Mouse (Mus musculus) Muller cell, postnatal 12 days (primary cell): ENCODE measurements around the gene Ppp2r2d.
A peak's percentile ranks its signal among the peaks of the same experiment; 100 is the strongest.

Experiments
- DNase-seq: peaks from one replicate; pipeline ENCODE4 v3.0.0-alpha.2; 2015; ENCODE audit errors: inconsistent ontology term

The Ppp2r2d gene

DNA sequence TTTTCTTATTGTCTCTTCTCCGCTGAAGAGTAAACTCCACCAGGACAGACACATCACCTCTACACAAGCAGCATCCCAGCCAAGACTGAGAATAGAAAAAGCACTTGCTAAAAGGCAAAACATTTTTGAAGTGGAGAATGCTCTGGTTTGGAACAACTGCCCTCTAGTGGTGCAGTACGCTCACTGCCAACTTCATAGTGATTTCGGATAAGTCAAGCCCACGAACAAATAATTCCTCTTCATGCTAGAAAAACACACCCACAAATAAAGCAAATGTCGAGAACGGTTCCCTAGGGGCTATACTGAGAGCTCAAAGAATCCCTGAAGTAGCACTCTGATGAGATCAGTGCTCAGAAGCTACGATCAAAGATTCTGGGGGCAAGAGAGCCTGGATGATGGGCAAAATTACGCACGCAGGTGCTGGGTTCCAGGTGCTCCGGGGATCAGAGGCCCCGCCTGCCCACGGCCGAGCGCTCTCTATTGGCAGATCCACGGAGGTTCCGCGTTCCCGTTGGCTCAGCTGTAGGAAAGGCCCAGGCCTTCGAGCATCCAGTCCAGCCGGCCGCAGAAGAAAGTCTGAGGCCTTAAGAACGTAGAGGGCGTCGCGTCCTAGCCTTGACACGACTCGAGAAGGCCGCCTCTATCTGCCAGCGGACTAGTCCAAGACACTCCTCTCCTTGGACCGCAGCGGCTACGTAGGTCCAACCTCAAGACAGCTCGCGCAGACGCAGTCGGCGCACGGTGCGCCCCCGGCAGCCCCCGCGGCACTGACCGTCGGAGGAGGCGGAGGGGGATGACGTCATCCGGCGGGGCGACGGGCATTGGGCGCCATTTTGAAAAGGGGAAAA, at the start of gene Ppp2r2d, which contains the start of gene Mapk1ip1:
Gene Ppp2r2d, plus strand, starts transcription at position 536 of the 848 bp plus-strand sequence.
Gene Mapk1ip1, minus strand, starts transcription at position 730 of the 848 bp plus-strand sequence.
- peak; percentile 98 for DNase-seq

DNA sequence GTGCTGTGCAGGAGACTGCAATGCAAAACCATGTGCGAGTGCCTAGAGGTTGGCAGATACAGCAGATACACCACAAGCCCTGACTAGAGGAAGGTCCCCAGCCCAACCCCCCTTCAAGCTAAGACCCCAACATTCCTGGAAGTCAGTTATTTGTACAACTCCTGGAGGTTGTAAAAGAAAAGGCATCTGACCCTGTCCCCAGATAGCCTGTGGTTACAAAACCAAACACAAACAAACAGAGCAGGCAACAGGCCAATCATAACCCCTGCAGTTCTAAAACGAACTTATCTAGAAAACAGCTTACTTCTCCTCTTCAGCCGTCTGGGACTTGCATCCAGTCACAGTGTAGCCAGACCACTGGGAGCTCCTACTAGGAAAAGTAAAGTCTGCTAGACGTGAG, 42.5 kb upstream of the Ppp2r2d start:
- no peak for DNase-seq

DNA sequence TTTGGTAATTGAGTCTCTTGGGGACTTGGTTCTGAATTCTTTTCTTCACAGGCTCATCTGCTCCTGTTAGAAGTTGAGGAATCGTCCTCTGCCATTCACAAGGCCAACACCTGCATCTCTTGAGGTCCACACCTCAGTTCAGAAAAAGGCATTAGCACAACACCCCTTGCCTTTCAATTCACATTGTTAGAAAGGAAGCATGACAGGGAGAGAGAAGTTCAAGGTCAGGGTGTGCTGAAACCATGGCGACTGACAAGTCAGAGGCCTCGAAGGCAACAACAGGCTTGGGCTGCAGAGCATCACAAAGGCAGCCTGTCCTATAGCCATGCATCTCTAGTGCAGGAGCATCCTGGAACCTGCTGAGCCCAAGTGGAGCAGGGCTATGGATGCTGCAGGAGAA, 38.7 kb upstream of the Ppp2r2d start:
- no peak for DNase-seq

DNA sequence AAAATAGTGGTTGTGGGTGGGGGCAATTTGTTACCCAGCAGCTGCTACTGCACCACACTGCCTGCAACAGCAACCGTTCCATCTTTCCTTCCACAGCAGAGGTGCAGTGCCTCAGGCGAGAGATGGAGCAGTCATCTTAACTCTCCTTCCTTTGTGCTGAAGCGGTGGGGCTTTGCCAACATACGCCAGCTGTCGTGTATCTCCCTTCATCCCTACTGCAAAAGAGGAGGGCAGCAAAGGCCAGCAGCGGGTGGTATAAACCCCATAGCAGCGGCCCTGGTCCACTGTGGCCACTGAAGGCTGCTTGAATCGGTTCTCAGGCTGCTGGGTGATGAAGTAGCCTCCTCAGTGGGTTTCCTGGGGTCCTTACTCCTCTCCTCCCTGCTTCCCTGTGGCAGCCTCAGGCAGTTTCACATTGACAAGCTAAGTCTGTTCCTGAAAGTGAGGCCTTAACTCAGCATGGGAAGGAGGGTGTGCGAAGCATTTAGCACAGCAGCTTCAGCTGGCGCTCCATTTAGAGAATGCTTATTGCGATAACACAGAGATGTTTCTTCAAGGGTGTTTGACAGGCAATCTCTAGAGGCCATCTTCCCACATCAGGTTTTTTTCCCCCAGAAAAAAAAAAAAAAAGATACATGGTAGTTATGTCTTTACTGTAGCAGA, 32.5 kb upstream of the Ppp2r2d start:
- no peak for DNase-seq

DNA sequence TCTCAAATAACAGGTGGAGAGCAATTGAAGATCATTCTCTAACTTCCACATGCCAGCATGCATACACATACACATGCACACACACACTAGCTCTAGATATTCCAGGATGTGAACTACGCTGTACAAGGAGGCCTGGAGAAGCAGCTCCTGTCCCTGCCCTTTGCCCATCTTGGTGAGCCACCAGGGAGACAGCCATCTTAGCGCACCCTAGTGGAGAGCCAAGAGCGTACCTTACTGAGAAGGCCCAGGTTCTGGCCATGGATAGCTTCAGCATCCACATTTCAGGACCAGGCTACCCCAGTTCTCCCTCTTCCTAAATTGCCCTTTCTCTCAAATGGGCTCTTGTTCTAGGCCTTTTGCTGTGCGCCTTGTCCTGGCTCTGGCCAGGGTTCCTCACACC, 27.6 kb upstream of the Ppp2r2d start:
- DNase-seq: no peak

DNA sequence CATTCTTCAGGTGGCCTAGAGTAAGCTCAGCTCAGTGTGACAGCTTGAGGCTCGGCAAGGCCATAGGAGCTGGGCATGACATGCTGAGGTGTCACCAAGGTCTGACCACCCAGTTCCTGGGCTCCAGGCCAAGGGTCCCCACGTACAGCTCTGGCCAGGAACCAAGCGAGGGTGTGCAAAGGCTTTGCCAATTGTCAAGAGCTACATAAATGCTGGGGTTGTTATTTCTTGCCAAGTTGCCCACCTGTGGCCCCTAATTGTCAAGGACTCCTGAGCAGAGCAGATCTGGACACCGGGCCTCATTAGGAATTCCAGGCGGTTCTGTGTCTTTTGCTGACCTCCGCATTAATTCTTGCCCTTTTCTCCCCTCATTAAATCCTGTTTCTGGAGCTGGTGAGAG, 21.5 kb upstream of the Ppp2r2d start:
- DNase-seq: no peak

DNA sequence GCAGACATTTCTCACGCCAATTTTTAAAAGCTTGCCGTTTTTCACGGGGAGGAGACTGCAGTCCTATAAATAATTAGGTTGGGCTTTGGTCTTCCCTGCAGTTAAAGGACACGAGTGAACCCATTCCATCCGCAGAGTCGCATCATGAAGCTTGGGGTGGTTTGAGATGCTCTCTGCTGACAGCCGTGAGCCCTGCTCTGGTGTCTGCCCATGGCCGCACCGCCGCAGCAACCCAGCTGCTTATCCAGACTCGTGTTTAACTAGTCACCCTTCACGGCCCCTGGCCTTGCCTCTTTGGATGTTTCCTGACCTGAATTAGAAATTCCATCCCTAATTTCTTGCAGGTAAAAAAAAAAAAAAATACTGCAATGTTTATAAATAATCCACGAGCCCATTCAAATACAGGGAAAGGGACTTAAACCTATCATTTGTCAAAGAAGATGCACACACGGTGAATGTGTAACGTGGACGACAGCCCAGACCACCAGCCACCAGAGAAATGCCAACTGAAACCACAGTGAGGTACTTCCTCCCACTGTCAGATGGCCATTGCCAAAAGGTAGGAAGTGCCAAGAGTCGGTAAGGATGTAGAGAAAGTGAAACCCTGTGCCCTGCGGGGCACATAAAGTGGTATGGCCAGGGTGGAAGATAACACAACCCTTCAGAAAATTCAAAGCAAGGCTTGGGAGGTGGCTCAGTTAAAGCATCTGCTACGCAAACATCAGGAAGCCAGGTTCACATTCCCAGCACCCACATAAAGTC, 20.7 kb upstream of the Ppp2r2d start:
- DNase-seq: no peak

DNA sequence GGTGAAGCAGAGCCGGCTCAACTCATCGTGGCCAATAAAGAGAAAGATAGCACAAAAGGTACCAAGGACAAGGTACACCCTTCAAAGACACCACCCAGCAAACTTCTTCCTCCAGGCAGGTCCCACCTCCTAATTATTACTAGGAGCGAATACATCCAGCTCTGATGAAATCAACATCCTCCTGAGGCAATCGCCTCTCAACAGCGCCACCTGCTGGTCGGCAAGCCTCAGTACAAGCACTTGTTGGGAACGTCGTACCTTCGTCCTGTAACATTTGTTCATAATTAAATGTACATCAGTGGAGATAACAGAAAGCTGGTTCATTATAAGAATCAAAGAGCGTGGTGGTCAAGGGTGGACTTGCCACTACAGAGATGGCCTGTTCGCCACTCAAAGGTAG, 18.1 kb upstream of the Ppp2r2d start:
- DNase-seq: peak; percentile 11

DNA sequence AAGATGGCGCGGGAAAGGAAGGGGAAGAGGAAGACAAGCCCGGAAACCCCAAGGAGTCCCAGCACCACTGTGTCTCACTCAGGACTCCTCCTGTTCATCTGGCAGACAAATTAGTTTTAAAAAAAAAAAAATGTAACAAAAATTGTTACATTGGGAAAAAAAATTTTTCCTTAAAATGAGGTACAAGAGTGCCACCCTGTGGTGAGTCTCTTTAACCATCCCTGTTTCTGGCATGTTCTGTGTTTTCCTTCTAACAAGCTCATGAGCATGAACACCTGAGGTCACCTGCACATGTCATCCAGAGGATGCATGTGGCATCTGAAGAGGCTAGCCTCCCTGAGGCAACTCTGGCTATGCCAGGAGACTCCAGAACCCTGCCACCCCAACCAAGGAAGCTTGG, 10.9 kb upstream of the Ppp2r2d start:
- no peak for DNase-seq

DNA sequence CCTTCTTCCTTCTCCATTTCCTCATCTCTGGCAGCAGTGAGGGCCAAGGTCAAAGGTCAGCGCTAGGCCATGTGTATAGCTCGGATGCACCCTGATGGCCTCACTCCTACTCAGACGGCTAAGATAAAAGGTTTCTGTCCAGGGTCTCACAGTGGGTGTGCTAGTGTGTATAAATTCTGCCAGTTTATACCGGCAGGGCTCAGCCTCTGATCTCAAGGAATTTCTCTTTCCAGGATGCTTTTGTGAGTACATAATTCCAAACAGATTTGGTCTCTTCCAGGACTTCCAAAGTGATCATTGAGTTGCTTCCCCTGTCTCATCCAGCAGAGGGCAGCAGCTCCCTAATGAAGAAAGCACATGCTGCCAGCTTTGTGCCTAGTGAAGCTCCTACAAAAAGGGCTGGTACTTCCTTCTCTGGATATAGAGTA, 5.3 kb upstream of the Ppp2r2d start:
- DNase-seq: peak; percentile 68

DNA sequence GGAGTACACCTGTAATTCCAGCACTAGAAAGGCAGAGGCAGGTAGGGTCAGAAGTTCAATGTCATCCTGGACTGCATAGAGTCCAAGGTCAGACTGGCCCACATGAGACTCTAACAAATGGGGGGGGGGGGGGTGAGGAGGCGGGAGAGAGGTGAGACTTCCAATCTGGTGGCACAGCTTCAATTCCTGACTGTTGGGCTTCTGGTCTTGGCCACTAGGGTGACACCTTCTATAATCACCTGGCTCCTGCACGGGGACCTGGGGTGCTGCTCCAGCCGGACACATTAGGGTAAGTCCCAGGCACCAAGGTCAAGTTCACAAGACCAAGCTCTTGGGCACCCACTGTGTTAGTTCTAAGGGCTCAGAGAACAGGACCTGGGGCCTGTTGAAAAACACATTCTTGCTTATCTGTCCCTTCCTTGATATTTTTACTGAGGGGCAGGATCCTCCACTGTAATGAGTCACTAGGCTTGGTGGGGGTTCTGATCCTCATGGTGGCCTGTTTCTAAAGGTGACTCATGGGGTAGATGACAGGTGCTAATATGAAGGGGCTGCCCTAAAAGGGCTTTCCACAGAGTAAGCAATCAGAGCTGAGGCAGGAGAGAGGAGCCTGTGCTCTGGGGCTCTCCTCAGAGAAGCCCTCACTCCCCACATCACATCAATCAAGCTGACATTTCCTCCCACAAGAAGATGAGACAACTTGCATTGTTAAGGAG, 4.3 kb upstream of the Ppp2r2d start:
- DNase-seq: no peak

DNA sequence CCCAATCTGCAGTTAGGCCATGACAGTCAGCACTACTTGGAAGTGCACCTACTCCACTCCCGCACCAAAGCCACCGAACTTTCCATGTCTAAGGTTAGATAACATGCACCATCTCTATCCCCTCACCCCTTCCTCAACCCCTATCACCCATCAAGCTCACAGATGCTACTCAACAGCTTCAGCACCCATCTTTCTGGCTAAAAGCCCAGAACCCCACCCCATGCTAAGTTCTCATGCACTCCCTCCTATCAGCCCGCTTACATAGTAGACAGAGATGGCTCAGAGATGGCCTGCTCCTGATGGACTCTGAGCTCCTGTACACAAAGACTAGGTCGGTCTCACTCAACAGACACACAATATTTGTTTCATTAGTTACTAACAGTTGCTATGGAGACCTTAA, 2.5 kb upstream of the Ppp2r2d start:
- DNase-seq: no peak

DNA sequence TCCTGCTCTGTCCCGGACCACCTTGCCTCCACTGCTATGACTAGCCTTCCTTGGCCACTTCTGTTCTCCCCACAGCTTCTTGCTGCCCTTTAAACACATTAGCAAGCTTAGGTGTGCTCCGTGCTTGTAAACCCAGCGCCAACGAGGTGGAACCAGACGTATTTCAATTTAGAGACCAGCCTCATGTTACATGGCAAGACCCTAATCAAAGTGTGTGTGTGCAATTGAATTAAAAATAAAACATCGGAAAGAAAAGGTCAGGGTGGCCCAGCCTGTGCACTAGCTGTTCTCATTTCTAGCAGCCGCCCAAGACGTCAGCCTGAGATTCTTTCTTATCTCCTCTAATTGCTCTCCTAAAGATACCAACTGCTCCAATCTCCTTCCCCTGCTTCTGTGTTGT, 768 bp upstream of the Ppp2r2d start:
- DNase-seq: no peak

DNA sequence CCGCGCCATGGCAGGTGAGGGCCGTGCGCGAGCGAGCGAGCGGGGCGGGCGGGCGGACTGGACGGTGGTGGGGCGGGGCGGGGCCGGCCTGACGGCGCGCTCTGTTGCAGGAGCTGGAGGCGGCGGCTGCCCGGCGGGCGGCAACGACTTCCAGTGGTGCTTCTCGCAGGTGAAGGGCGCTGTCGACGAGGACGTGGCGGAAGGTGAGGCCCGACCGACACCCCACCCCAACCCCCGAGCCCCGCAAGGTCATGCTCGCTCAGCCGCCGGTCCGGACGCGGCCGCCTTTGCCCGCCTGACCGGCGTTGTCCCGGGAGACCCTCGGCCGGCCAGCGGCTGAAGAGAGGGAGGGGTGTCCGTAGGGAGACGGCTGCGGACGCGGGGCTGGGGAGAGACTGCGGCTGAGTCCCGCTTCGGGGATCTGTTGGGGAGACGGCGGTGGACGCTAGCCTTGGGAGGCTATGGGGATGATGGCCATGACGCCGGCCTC, 668 bp downstream of the Ppp2r2d start:
- no peak for DNase-seq

DNA sequence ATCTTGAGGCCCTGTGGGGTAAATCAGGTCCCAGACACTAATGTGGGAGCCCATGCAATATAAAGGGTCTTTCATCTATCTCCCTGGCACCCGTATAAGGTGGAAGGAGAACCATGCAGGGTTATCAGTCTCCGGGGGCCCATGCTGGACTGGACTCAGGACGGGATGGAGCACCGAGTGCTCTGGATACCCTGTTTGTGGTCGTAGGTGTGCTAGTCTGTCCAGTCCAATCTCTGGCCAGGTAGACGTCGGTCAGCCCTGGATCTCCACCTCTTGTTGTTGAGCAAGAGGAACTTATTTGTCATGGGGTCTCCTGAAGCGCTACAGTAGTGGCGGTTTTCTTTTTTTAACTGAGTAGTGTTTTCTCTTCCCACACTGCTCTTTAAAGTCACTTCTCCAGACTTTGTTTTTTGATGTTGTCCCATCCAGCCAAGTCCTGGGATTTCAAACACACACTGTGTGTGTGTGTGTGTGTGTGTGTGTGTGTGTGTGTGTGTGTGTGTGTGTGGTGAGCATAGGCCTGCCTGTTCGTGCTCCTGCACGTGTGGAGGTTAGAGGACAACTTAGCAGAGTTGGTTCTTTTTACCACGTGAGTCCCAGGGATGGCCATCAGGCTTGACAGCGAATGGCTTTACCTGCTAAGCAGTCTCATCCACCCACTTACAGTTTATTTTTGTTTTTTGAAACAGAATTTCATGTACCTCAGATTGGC, 1.6 kb downstream of the Ppp2r2d start:
- no peak for DNase-seq

DNA sequence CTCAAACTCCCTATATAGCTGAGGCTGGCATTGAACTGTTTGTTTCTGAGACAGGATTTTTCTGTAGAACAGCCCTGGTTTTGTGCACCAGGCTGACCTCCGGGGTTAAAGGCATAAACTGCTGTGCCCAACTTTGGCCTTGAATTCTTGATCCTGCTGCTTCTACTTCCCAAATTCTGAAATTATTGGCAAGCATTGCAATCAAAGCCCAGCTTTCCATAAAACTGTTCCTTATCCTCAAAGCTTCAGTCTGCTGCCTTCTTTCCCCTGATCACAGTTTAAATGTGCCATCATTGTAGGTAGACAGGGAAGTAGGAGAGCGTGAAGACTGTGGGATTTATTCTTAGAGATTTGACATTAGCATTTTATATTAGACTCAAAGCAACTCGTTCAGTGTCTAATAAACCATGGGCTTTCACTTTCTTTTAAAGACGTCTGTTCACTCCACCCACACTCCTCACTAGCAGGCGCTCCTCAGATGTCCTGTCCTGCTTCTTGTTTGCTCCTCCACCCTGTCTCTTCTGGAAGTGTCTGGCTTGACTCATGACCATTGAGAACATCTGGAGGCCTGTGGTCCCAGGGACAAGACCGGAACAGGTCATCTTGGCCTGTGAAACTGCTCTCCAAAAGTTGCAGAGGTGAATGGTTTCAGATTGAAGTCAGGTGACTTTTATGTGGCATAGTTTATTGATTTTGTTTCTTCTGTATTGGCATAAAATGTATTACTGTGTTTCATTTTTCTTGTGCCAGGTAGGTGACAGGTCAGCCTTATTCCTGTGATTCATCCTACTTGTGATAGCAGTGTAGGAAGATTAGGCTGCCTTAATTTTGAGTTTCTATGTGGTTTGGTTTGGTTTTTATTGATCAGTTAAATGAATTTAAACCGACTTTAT, 2.4 kb downstream of the Ppp2r2d start:
- DNase-seq: no peak

DNA sequence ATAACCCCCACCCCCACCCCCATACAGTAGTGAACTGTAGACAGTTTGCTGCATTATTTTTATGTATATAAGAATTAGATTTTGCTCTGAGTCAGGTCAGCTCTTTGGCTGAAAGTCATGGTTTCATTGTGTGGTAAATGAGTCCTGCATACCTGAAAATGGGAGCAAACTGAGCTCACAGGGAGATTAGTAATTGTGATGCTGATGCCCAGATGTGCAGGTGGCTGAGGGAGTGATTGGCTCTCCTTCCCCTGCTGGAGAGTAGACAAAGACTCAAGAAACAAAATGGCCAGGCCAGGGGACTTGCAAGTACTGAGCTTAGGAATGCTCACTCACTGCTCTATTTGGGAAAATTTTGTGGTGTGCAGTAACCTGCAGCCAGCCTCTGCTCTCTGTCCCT, 4.2 kb downstream of the Ppp2r2d start:
- no peak for DNase-seq

DNA sequence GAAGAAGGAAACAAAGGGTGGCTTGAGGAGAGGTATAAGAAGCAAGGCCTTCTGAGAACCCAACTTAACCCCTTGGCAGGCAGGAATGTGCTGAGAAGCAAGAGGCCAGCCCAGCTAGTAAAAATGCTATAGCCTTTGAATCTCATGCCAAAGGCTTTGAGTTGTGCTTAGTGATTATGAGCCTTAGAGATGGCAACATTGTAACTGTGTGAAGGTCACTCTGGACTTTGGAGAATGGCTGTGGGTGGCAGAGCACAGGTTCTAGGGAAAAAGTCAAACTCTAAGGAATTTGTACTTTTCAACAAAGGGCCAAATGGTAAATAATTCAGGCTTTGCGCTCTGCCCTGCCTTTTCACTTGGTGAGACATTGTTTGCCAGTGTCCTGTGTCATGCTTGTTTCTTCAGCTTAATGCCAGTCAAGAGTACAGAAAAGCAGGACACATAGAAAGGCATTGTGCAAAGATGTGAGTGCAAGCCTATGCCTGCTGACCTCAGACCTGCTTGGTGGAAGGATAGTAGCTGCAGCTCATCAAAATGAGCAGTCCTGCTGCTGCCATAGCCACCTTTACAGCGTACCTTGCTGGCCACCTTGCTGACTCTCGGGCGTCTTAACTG, 7.6 kb downstream of the Ppp2r2d start:
- no peak for DNase-seq

DNA sequence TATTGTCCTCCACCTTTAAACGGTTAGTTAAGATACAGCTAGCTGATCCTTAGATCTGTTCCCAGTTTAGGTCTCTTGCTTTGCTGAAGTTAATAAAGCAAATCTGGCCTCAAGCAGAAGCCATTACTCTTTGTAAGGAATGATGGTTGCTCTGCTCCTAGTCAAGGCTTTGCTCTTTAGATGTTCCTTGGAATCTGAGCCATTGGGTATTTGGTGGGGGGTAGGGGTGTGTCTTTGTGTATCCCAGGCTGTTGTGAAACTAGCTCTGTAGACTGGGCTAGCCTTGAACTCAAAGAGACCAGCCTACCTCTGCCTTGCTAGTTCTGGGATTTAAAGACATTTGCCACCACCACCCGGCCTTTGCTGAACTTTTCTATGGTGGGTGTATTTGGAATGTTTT, 8.3 kb downstream of the Ppp2r2d start:
- no peak for DNase-seq
